ENCODE assay signal across 18 mouse cellular contexts in genomic region chr16:90988039-90988438, GRCm38 (mm10). TPM values are rescaled to one million over a fixed set of nuclear protein-coding genes. Genes with fewer than 3 reads are reported as not detected.
DNase-seq lines count a peak whose midpoint lies in the region; ATAC-seq lines count a peak whose summit lies in the region.
"Had no signal": no experiment of that assay in that cellular context is flagged by ENCODE, and none has a peak within 500 bp of the region (broad histone marks: within the 10 kb centered on the region; RNA-seq: fewer than 3 reads in every experiment).

No protein-coding gene starts in this region.

- peaks cover 52% of the 10 kb centered on the region for H3K36me3 ChIP-seq in liver, embryonic 12.5 days

- H3K4me3 ChIP-seq in liver, embryonic 12.5 days: peak overlapping the region; percentile 46
- H3K4me3 ChIP-seq: neural tube, embryonic 12.5 days had no signal

- peak; percentile 53 for ATAC-seq in liver, embryonic 12.5 days
- ATAC-seq: activated CD4-positive, CD25-positive, alpha-beta regulatory T cell, adult 4 months; forebrain, embryonic 14.5 days; Patski had no signal

- peaks cover 30% of the 10 kb centered on the region for H3K4me1 ChIP-seq in liver, embryonic 12.5 days
- H3K4me1 ChIP-seq: neural tube, embryonic 12.5 days had no signal

- H3K4me2 ChIP-seq in liver, embryonic 12.5 days: peak overlapping the region; percentile 68
- H3K4me2 ChIP-seq: midbrain, embryonic 11.5 days; neural tube, embryonic 12.5 days had no signal

- DNase-seq in kidney, adult 9 months: peak; percentile 47
- no peak for DNase-seq in kidney, postnatal 4 days
- peak; percentile 78 for DNase-seq in fat pad, adult 2 months (ENCODE audit: extremely low read depth, low read depth, low spot score)
- DNase-seq in spleen, postnatal 36 days (ENCODE audit: low spot score in 2 of 2): no peak
- DNase-seq in heart, adult 11 months: no peak
- no peak for DNase-seq in spleen, adult 12 weeks (ENCODE audit: low spot score)
- DNase-seq: adrenal gland, postnatal 25 days; B cell, adult 2 months; cerebellum, adult 9-11 months; gastrocnemius, postnatal 36 days; lung, adult 18-20 months; thymus, postnatal 25 days had no signal

- H3K9me3 ChIP-seq in liver, embryonic 12.5 days (replicated peaks): no peaks in the 10 kb centered on the region
- H3K9me3 ChIP-seq: neural tube, embryonic 12.5 days had no signal

- no peaks in the 10 kb centered on the region for H3K27me3 ChIP-seq in liver, embryonic 12.5 days (replicated peaks)
- H3K27me3 ChIP-seq: neural tube, embryonic 12.5 days; Patski had no signal

- peak overlapping the region; percentile 67 for H3K9ac ChIP-seq in liver, embryonic 12.5 days
- H3K9ac ChIP-seq: neural tube, embryonic 12.5 days had no signal

- peak overlapping the region; percentile 94 for H3K27ac ChIP-seq in liver, embryonic 12.5 days
- H3K27ac ChIP-seq: neural tube, embryonic 12.5 days had no signal

- 78% methylated on average over 8 of the region's 8 CpGs for WGBS in liver, embryonic 12.5 days (ENCODE audit: insufficient replicate concordance)

RNA-seq across cellular contexts. Expression of gene Synj1, which starts 23.1 kb away (rescaled TPM):
- polyA plus RNA-seq in liver, embryonic 12.5 days (2016; fragmentation: Nextera tagmentation; extraction: Ambion mirVana): 19.8 and 20.5 TPM in 2 replicates

RNA-seq across cellular contexts. Expression of gene Cfap298, which starts 53.1 kb away (rescaled TPM):
- polyA plus RNA-seq in liver, embryonic 12.5 days (2016; fragmentation: Nextera tagmentation; extraction: Ambion mirVana): 41.4 and 44.0 TPM in 2 replicates

RNA-seq across cellular contexts. Expression of gene Paxbp1, which starts 56.3 kb away (rescaled TPM):
- 32.8 and 33.8 TPM in 2 replicates for polyA plus RNA-seq in liver, embryonic 12.5 days (2016; fragmentation: Nextera tagmentation; extraction: Ambion mirVana)

Comparison
In these comparisons a context has a peak if more than half of its experiments do, and no peak if none do; other contexts are left out.
1. DNase-seq: peak in kidney, adult 9 months (single experiment) and fat pad, adult 2 months (single experiment); none in kidney, postnatal 4 days (0 of 2), spleen, postnatal 36 days (0 of 2), heart, adult 11 months (single experiment) and spleen, adult 12 weeks (single experiment).